Mouse (Mus musculus): ENCODE results near the gene Prcd. TPM values are rescaled to one million over a fixed set of nuclear protein-coding genes. Genes with fewer than 3 reads are reported as not detected.

Prcd gene
- polyA plus RNA-seq, 1 experiment from 2014 or later, result 1.1 TPM

DNA sequence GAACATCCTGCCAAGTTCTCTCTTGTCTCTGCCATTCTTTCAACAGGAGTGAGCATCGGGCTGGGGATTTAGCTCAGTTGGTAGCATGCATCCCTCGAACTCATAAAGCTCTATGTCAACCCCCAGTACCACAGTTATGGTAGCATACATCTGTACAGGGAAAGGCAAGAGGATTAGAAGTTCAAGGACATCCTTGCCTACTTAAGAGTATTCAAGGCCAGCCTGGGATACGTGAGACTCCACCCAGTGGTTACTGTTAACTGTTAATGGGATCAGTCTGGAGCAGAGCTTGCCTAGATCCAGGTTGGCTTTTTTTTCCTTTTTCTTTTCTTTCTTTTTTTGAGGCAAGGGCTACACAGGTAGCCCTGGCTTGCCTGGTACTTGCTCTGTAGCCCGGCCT is 43.1 kb downstream of the Prcd start:
- 79% methylated on average over 4 of the region's 4 CpGs for WGBS
- Histone ChIP-seq H3K9ac (ENCODE audit: low read depth, low read length) (no peak overlapping the region), H3K4me3 (ENCODE audit: low read depth, low read length) (no peak overlapping the region), H3K9me3 (ENCODE audit: control insufficient read depth) (no peaks in the 10 kb centered on the region), H3K27me3 (replicated peaks; ENCODE audit: control insufficient read depth, insufficient read depth, low read length) (no peaks in the 10 kb centered on the region), H3K27ac (ENCODE audit: low read depth, low read length) (no peak overlapping the region), H3K4me1 (replicated peaks; ENCODE audit: control insufficient read depth, insufficient read depth, low read length) (no peaks in the 10 kb centered on the region), H3K4me2 (replicated peaks; ENCODE audit: low read depth) (no peak overlapping the region), H3K36me3 (ENCODE audit: control insufficient read depth, insufficient read depth) (no peaks in the 10 kb centered on the region)
- TF ChIP-seq CTCF (IDR thresholded peaks at IDR 0.05; ENCODE audit: low read depth), result no peak
- no peak for ATAC-seq

DNA sequence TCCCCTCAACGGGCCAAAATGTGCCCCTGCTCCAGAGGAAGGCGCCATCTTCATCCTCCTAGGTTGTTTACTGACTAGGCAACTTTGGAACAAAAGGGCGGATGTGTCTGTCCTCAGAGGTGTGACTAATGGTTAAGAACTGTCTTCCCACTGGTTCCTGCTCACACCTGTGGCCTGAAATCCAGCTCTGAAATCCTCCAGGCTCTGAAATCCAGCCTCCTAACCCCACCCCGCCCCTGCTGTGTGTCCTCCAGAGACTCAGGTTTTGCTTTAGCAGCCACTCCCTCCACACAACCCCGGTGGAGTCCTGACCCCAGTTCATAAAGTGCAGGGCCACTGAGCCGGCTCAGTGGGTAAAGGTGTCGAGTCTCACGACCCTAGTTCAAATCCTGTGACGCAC is 44.2 kb downstream of the Prcd start:
- no peak for ATAC-seq
- Histone ChIP-seq H3K27me3 (replicated peaks; ENCODE audit: control insufficient read depth, insufficient read depth, low read length) (no peaks in the 10 kb centered on the region), H3K9me3 (ENCODE audit: control insufficient read depth) (no peaks in the 10 kb centered on the region), H3K9ac (ENCODE audit: low read depth, low read length) (no peak overlapping the region), H3K27ac (ENCODE audit: low read depth, low read length) (no peak overlapping the region), H3K36me3 (ENCODE audit: control insufficient read depth, insufficient read depth) (no peaks in the 10 kb centered on the region), H3K4me1 (replicated peaks; ENCODE audit: control insufficient read depth, insufficient read depth, low read length) (no peaks in the 10 kb centered on the region), H3K4me3 (ENCODE audit: low read depth, low read length) (no peak overlapping the region), H3K4me2 (replicated peaks; ENCODE audit: low read depth) (no peak overlapping the region)
- 52% methylated on average over 9 of the region's 9 CpGs for WGBS
- TF ChIP-seq CTCF (IDR thresholded peaks at IDR 0.05; ENCODE audit: low read depth), result no peak

- WGBS, result 56% methylated on average over 5 of the region's 5 CpGs
- H3K9me3 ChIP-seq (ENCODE audit: control insufficient read depth), result no peaks in the 10 kb centered on the region
- no peak overlapping the region for H3K27ac ChIP-seq (ENCODE audit: low read depth, low read length)
- H3K4me2 ChIP-seq (replicated peaks; ENCODE audit: low read depth), result no peak overlapping the region
- no peak overlapping the region for H3K9ac ChIP-seq (ENCODE audit: low read depth, low read length)
- no peaks in the 10 kb centered on the region for H3K27me3 ChIP-seq (replicated peaks; ENCODE audit: control insufficient read depth, insufficient read depth, low read length)
- H3K4me1 ChIP-seq (replicated peaks; ENCODE audit: control insufficient read depth, insufficient read depth, low read length), result no peaks in the 10 kb centered on the region
- H3K36me3 ChIP-seq (ENCODE audit: control insufficient read depth, insufficient read depth), result no peaks in the 10 kb centered on the region
- ATAC-seq, result no peak
- no peak overlapping the region for H3K4me3 ChIP-seq (ENCODE audit: low read depth, low read length)
- no peak for TF ChIP-seq CTCF (IDR thresholded peaks at IDR 0.05; ENCODE audit: low read depth)
Measured at GRCm38 (mm10) chr11:116701377-116701841, 48.1 kb downstream of the Prcd start.

DNA sequence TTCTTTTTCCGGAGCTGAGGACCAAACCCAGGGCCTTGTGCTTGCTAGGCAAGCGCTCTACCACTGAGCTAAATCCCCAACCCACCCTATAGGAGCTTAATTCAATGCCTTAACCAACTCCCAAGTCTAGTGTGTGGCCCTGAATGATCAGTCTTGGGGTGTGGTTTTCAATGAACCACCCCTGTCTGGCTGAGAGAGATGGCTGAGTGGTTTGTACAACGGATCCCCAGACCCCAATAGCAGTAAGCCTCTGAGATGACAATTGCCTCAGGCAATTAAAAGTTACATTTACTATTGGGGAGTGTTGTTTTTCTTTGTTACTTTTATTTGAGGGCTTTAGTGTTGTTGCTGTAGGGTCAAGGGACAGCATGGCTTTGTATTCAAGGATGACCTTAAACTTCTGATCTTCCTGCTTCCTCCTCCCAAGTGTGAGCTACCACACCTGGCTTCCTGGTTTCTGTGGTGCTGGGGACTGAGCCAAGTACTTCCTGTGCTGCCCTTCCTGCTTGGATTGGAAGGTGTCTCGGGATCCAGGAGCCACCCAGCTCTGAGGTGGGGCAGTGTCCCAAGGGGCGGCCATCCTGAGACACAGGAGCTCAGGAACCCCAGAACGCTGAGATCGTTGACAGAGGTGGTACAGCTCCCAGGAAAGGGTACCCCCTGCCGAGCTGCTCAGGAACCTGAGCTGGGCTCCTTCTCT is 51.2 kb downstream of the Prcd start:
- Histone ChIP-seq H3K9ac (ENCODE audit: low read depth, low read length) (no peak overlapping the region), H3K36me3 (ENCODE audit: control insufficient read depth, insufficient read depth) (no peaks in the 10 kb centered on the region), H3K9me3 (ENCODE audit: control insufficient read depth) (peaks cover 3% of the 10 kb centered on the region; the same call in 1 of the 2 replicates), H3K4me1 (replicated peaks; ENCODE audit: control insufficient read depth, insufficient read depth, low read length) (no peaks in the 10 kb centered on the region), H3K4me3 (ENCODE audit: low read depth, low read length) (no peak overlapping the region), H3K27ac (ENCODE audit: low read depth, low read length) (no peak overlapping the region), H3K27me3 (replicated peaks; ENCODE audit: control insufficient read depth, insufficient read depth, low read length) (no peaks in the 10 kb centered on the region), H3K4me2 (replicated peaks; ENCODE audit: low read depth) (no peak overlapping the region)
- ATAC-seq, result no peak
- TF ChIP-seq CTCF (IDR thresholded peaks at IDR 0.05; ENCODE audit: low read depth), result no peak
- 93% methylated on average over 8 of the region's 8 CpGs for WGBS

DNA sequence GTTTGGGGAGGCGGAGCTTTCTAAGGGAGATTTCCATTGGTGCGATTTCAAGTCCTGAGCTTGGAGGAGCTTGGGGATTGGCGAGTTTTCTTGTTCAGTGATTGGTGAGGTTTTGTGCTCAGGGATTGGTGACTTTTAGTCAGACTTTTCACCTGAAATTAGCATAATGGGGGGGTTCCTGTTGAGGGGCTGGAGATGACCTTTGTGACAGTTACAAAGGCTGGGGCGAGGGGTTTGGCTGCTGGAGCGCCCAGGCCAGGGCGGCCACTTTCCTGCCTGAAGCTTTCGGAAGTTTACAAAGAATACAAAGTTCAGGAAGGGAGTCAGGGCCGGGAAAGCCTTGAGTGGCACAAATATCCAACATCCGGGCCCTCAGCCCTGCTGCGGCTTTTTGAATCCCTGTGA is 51.9 kb downstream of the Prcd start:
- WGBS, result 89% methylated on average over 10 of the region's 10 CpGs
- no peak for TF ChIP-seq CTCF (IDR thresholded peaks at IDR 0.05; ENCODE audit: low read depth)

GRCm38 (mm10) chr11:116706363-116706762 is 53.0 kb downstream of the Prcd start:
- Histone ChIP-seq H3K27me3 (replicated peaks; ENCODE audit: control insufficient read depth, insufficient read depth, low read length) (no peaks in the 10 kb centered on the region), H3K36me3 (ENCODE audit: control insufficient read depth, insufficient read depth) (no peaks in the 10 kb centered on the region), H3K4me3 (ENCODE audit: low read depth, low read length) (no peak overlapping the region), H3K4me2 (replicated peaks; ENCODE audit: low read depth) (no peak overlapping the region), H3K4me1 (replicated peaks; ENCODE audit: control insufficient read depth, insufficient read depth, low read length) (no peaks in the 10 kb centered on the region), H3K9ac (ENCODE audit: low read depth, low read length) (no peak overlapping the region), H3K27ac (ENCODE audit: low read depth, low read length) (no peak overlapping the region), H3K9me3 (ENCODE audit: control insufficient read depth) (peaks cover 3% of the 10 kb centered on the region; the same call in 1 of the 2 replicates)
- no peak for ATAC-seq
- no peak for TF ChIP-seq CTCF (IDR thresholded peaks at IDR 0.05; ENCODE audit: low read depth)
- 50% methylated on average over 7 of the region's 7 CpGs for WGBS

More for the DNA sequence above, 51.9 kb downstream of the Prcd start:
- H3K4me1 ChIP-seq (replicated peaks; ENCODE audit: control insufficient read depth, insufficient read depth, low read length), result no peaks in the 10 kb centered on the region
- H3K4me2 ChIP-seq (replicated peaks; ENCODE audit: low read depth), result no peak overlapping the region
- H3K36me3 ChIP-seq (ENCODE audit: control insufficient read depth, insufficient read depth), result no peaks in the 10 kb centered on the region
- no peak overlapping the region for H3K9ac ChIP-seq (ENCODE audit: low read depth, low read length)
- no peaks in the 10 kb centered on the region for H3K27me3 ChIP-seq (replicated peaks; ENCODE audit: control insufficient read depth, insufficient read depth, low read length)
- no peak overlapping the region for H3K27ac ChIP-seq (ENCODE audit: low read depth, low read length)
- H3K4me3 ChIP-seq (ENCODE audit: low read depth, low read length), result no peak overlapping the region
- no peak for ATAC-seq
- peaks cover 3% of the 10 kb centered on the region; the same call in 1 of the 2 replicates for H3K9me3 ChIP-seq (ENCODE audit: control insufficient read depth)
